Mouse (Mus musculus) limb, embryonic 13.5 days (tissue): ENCODE results near the gene Gm49403. TPM values are rescaled to one million over a fixed set of nuclear protein-coding genes. Genes with fewer than 3 reads are reported as not detected.
"Not testable (repeated sequence)": the region's sequence is repeated elsewhere in the genome, so short reads cannot be mapped to it uniquely, and the experiment has no call there.

Experiments used
- ATAC-seq: fragments of 200-750 bp; cut with Nextera tagmentation; 2 replicates; pipeline ENCODE4 v1.8.0; 2017; ENCODE audit warnings: low read depth, moderate number of reproducible peaks, moderate TSS enrichment; ENCODE audit not compliant: low FRiP score
- H3K27ac ChIP-seq: fragments of 300-500 bp; sonication (generic); 2 replicates; pipeline ENCODE4 v1.5.1; 2015; ENCODE audit warnings: inconsistent platforms, mild to moderate bottlenecking, moderate library complexity
- H3K27me3 ChIP-seq: fragments of 300-500 bp; sonication (generic); 2 replicates; pipeline ENCODE4 v1.6.1; 2015; ENCODE audit warnings: mild to moderate bottlenecking, inconsistent platforms
- H3K36me3 ChIP-seq: fragments of 300-500 bp; sonication (generic); 2 replicates; pipeline ENCODE4 v1.6.1; 2015; ENCODE audit warnings: inconsistent platforms, mild to moderate bottlenecking, moderate library complexity
- H3K4me1 ChIP-seq: fragments of 300-500 bp; sonication (generic); 2 replicates; pipeline ENCODE4 v1.6.1; 2015; ENCODE audit warnings: inconsistent platforms
- H3K4me2 ChIP-seq: fragments of 300-500 bp; sonication (generic); replicated peaks from 2 replicates; pipeline ENCODE4 v1.6.1; 2015; ENCODE audit warnings: inconsistent platforms, mild to moderate bottlenecking, moderate library complexity
- H3K4me3 ChIP-seq: fragments of 300-500 bp; sonication (generic); 2 replicates; pipeline ENCODE4 v1.5.1; 2015; ENCODE audit warnings: moderate library complexity, mild to moderate bottlenecking, inconsistent platforms
- H3K9ac ChIP-seq: fragments of 300-500 bp; sonication (generic); 2 replicates; pipeline ENCODE4 v1.6.1; 2015; ENCODE audit warnings: mild to moderate bottlenecking, inconsistent platforms
- H3K9me3 ChIP-seq: fragments of 300-500 bp; sonication (generic); 2 replicates; pipeline ENCODE4 v1.6.1; 2016; ENCODE audit warnings: inconsistent platforms
- WGBS: fragments of 180-500 bp; shearing (Covaris S2); methylation state at CpG from one replicate; pipeline ENCODE4 v1.1.7; 2015; 5-methylcytosine and 5-hydroxymethylcytosine counted together
- polyA plus RNA-seq: library from polyadenylated mRNA; unstranded; fragments of >200 nt; fragmentation: Nextera tagmentation; extraction: Ambion mirVana; gene quantifications from 2 replicates; pipeline ENCODE4 v1.2.1, GENCODE M21; 2015

Gm49403 gene
- polyA plus RNA-seq, 1 experiment from 2014 or later = not detected

GRCm38 (mm10) chr19:8875031-8875430 is 8.7 kb upstream of the Gm49403 start:
- H3K4me2 ChIP-seq = no peak overlapping the region
- no peaks in the 10 kb centered on the region for H3K27me3 ChIP-seq
- peaks cover 56% of the 10 kb centered on the region for H3K36me3 ChIP-seq
- H3K9ac ChIP-seq = no peak overlapping the region
- peaks cover 17% of the 10 kb centered on the region for H3K4me1 ChIP-seq
- H3K9me3 ChIP-seq = no peaks in the 10 kb centered on the region
- no peak for ATAC-seq
- H3K27ac ChIP-seq = no peak overlapping the region
- 91% methylated on average over 7 of the region's 7 CpGs for WGBS
- no peak overlapping the region for H3K4me3 ChIP-seq

- peaks cover 30% of the 10 kb centered on the region for H3K36me3 ChIP-seq
- H3K9ac ChIP-seq = peak within 1 kb of the TSS; percentile 92
- peak within 1 kb of the TSS; percentile 89 for H3K4me3 ChIP-seq
- peaks cover 9% of the 10 kb centered on the region for H3K4me1 ChIP-seq
- ATAC-seq = peak; percentile 97
- H3K27me3 ChIP-seq = no peaks in the 10 kb centered on the region
- H3K27ac ChIP-seq = peak within 1 kb of the TSS; percentile 81
- peak within 1 kb of the TSS; percentile 86 for H3K4me2 ChIP-seq
- under 1% methylated on average over 42 of the region's 42 CpGs for WGBS
- H3K9me3 ChIP-seq = no peaks in the 10 kb centered on the region
Observed at GRCm38 (mm10) chr19:8880311-8881033, 3.3 kb upstream of the Gm49403 start, which contains the start of gene Uqcc3. Uqcc3 (minus strand) TSS chr19:8880923.

GRCm38 (mm10) chr19:8881034-8881392 is 2.7 kb upstream of the Gm49403 start:
- Histone ChIP-seq H3K9me3 (no peaks in the 10 kb centered on the region), H3K36me3 (peaks cover 25% of the 10 kb centered on the region), H3K27me3 (no peaks in the 10 kb centered on the region), H3K9ac (peak overlapping the region; percentile 92), H3K4me3 (peak overlapping the region; percentile 89), H3K4me1 (peaks cover 9% of the 10 kb centered on the region), H3K4me2 (peak overlapping the region; percentile 86), H3K27ac (no peak overlapping the region; the same call in 1 of the 2 replicates)
- ATAC-seq = no peak
- 19% methylated on average over 3 of the region's 3 CpGs for WGBS

- peaks cover 17% of the 10 kb centered on the region for H3K4me1 ChIP-seq
- H3K27ac ChIP-seq = peak overlapping the region; percentile 88; the same call in 1 of the 2 replicates
- H3K36me3 ChIP-seq = peaks cover 14% of the 10 kb centered on the region
- no peaks in the 10 kb centered on the region for H3K9me3 ChIP-seq
- 52% methylated on average over 1 of the region's 1 CpGs for WGBS
- H3K9ac ChIP-seq = peak overlapping the region; percentile 93
- H3K4me2 ChIP-seq = peak overlapping the region; percentile 66
- peak overlapping the region; percentile 70 for H3K4me3 ChIP-seq
- ATAC-seq = no peak
- no peaks in the 10 kb centered on the region for H3K27me3 ChIP-seq
Observed at GRCm38 (mm10) chr19:8886916-8887584, 3.3 kb downstream of the Gm49403 start.

- Histone ChIP-seq H3K27ac (peak overlapping the region; percentile 88), H3K4me1 (peaks cover 17% of the 10 kb centered on the region), H3K9ac (peak overlapping the region; percentile 93), H3K27me3 (no peaks in the 10 kb centered on the region), H3K4me2 (peak overlapping the region; percentile 66), H3K9me3 (no peaks in the 10 kb centered on the region), H3K4me3 (peak overlapping the region; percentile 70), H3K36me3 (peaks cover 14% of the 10 kb centered on the region)
- ATAC-seq = no peak
- 11% methylated on average over 19 of the region's 19 CpGs for WGBS
Observed at GRCm38 (mm10) chr19:8887585-8888463, 4.1 kb downstream of the Gm49403 start.

GRCm38 (mm10) chr19:8888511-8889385 is 5.0 kb downstream of the Gm49403 start, which contains the start of the genes 1810009A15Rik and Gm49416:
1810009A15Rik (plus strand) TSS chr19:8888853.
Gm49416 (plus strand) TSS chr19:8888926.
- Histone ChIP-seq H3K27me3 (no peaks in the 10 kb centered on the region), H3K4me3 (peak within 1 kb of the TSS; percentile 70), H3K27ac (peak within 1 kb of the TSS; percentile 88), H3K4me2 (peak within 1 kb of the TSS; percentile 66), H3K9me3 (no peaks in the 10 kb centered on the region), H3K9ac (peak within 1 kb of the TSS; percentile 93), H3K4me1 (peaks cover 21% of the 10 kb centered on the region), H3K36me3 (peaks cover 14% of the 10 kb centered on the region)
- under 1% methylated on average over 58 of the region's 58 CpGs for WGBS
- peak; percentile 95 for ATAC-seq

GRCm38 (mm10) chr19:8892829-8893766 is 9.4 kb downstream of the Gm49403 start, which contains the start of gene Ints5:
Ints5 (plus strand) TSS chr19:8893005.
- Histone ChIP-seq H3K4me1 (peaks cover 35% of the 10 kb centered on the region), H3K27ac (peak within 1 kb of the TSS; percentile 79), H3K27me3 (no peaks in the 10 kb centered on the region), H3K9me3 (no peaks in the 10 kb centered on the region), H3K4me3 (peak within 1 kb of the TSS; percentile 88), H3K9ac (peak within 1 kb of the TSS; percentile 94), H3K4me2 (peak within 1 kb of the TSS; percentile 88), H3K36me3 (peaks cover 40% of the 10 kb centered on the region)
- WGBS = 2% methylated on average over 54 of the region's 54 CpGs
- peak; percentile 60 for ATAC-seq

GRCm38 (mm10) chr19:8895397-8895960 is 11.7 kb downstream of the Gm49403 start:
- Histone ChIP-seq H3K27ac (no peak overlapping the region), H3K4me3 (no peak overlapping the region), H3K36me3 (peaks cover 37% of the 10 kb centered on the region), H3K4me1 (peaks cover 45% of the 10 kb centered on the region), H3K9ac (peak overlapping the region; percentile 25; the same call in 1 of the 2 replicates), H3K27me3 (no peaks in the 10 kb centered on the region), H3K9me3 (no peaks in the 10 kb centered on the region), H3K4me2 (no peak overlapping the region)
- no peak for ATAC-seq
- 91% methylated on average over 9 of the region's 9 CpGs for WGBS

- H3K4me2 ChIP-seq, H3K4me3 ChIP-seq, H3K9me3 ChIP-seq, ATAC-seq, H3K27me3 ChIP-seq, H3K27ac ChIP-seq: not testable (repeated sequence)
- Histone ChIP-seq H3K36me3 (peaks cover 31% of the 10 kb centered on the region), H3K9ac (peak overlapping the region; percentile 72; the same call in 1 of the 2 replicates), H3K4me1 (peaks cover 45% of the 10 kb centered on the region)
- 79% methylated on average over 5 of the region's 5 CpGs for WGBS
Observed at GRCm38 (mm10) chr19:8896231-8896630, 12.5 kb downstream of the Gm49403 start.
